Comparison of ENCODE assay signal across 8 mouse cellular contexts in genomic region chr8:48109373-48109855, GRCm38 (mm10). TPM values are rescaled to one million over a fixed set of nuclear protein-coding genes. Genes with fewer than 3 reads are reported as not detected.
DNase-seq lines count a peak whose midpoint lies in the region; ATAC-seq and TF ChIP-seq lines count a peak whose summit lies in the region.

No protein-coding gene starts in this region.

- peak overlapping the region; percentile 82 for H3K4me2 ChIP-seq in heart, embryonic 11.5 days
- peak overlapping the region; percentile 84 for H3K4me2 ChIP-seq in forebrain, postnatal 0 days (ENCODE audit: low read depth)
- peak overlapping the region; percentile 92 for H3K4me2 ChIP-seq in liver, postnatal 0 days (ENCODE audit: low read depth, low read length)

- H3K27ac ChIP-seq in heart, embryonic 11.5 days (ENCODE audit: low read depth, low read length), result no peak overlapping the region
- no peak overlapping the region for H3K27ac ChIP-seq in ES-Bruce4 (ENCODE audit: insufficient read depth, low read length)
- no peak overlapping the region for H3K27ac ChIP-seq in forebrain, postnatal 0 days (ENCODE audit: low read depth, low read length)
- H3K27ac ChIP-seq in liver, postnatal 0 days (ENCODE audit: low read depth), result no peak overlapping the region

- WGBS in heart, embryonic 11.5 days (ENCODE audit: insufficient replicate concordance), result 29% methylated on average over 5 of the region's 5 CpGs
- 37% methylated on average over 5 of the region's 5 CpGs for WGBS in forebrain, postnatal 0 days
- WGBS in liver, postnatal 0 days (ENCODE audit: insufficient replicate concordance), result 30% methylated on average over 5 of the region's 5 CpGs

- no peaks in the 10 kb centered on the region for H3K9me3 ChIP-seq in heart, embryonic 11.5 days (replicated peaks; ENCODE audit: control insufficient read depth, low read length)
- H3K9me3 ChIP-seq in ES-Bruce4 (replicated peaks; ENCODE audit: control insufficient read depth, insufficient read depth, low read length, poor library complexity, severe bottlenecking), result peaks cover 12% of the 10 kb centered on the region
- no peaks in the 10 kb centered on the region for H3K9me3 ChIP-seq in forebrain, postnatal 0 days (ENCODE audit: low read length)
- H3K9me3 ChIP-seq in liver, postnatal 0 days (ENCODE audit: low read length), result peaks cover 2% of the 10 kb centered on the region; the same call in 1 of the 2 replicates

- TF ChIP-seq POLR2A in ES-Bruce4 (IDR thresholded peaks at IDR 0.05; ENCODE audit: insufficient read depth, low read length), result no peak

- DNase-seq in heart, postnatal 36 days, result no peak
- DNase-seq in forebrain, postnatal 0 days, result no peak
- no peak for DNase-seq in liver, postnatal 0 days
- DNase-seq in urinary bladder, adult 18-20 months (ENCODE audit: low spot score in 2 of 2), result no peak
- DNase-seq in frontal cortex, postnatal 36 days (ENCODE audit: low spot score in 2 of 2), result no peak
- no peak for DNase-seq in spleen, adult 12 weeks (ENCODE audit: low spot score)

- peak overlapping the region; percentile 83 for H3K4me3 ChIP-seq in heart, embryonic 11.5 days (ENCODE audit: low read depth, low read length)
- H3K4me3 ChIP-seq in ES-Bruce4 (ENCODE audit: low read depth, low read length), result peak overlapping the region; percentile 72; the same call in 1 of the 2 replicates
- H3K4me3 ChIP-seq in forebrain, postnatal 0 days (ENCODE audit: low read depth, low read length), result peak overlapping the region; percentile 77
- peak overlapping the region; percentile 65 for H3K4me3 ChIP-seq in liver, postnatal 0 days (ENCODE audit: low read depth, low read length)

- no peak for TF ChIP-seq CTCF in ES-Bruce4 (IDR thresholded peaks at IDR 0.05; ENCODE audit: low read depth, low read length)
- no peak for TF ChIP-seq CTCF in forebrain, postnatal 0 days (IDR thresholded peaks at IDR 0.05; ENCODE audit: low read depth)
- TF ChIP-seq CTCF in liver, postnatal 0 days (IDR thresholded peaks at IDR 0.05; ENCODE audit: low read depth), result no peak

- intact Hi-C loops in heart, postnatal 36 days (cut with DNase I), result no loop called here

- ATAC-seq in heart, embryonic 11.5 days (replicated peaks; ENCODE audit: insufficient number of reproducible peaks, low FRiP score, low TSS enrichment), result 0 out of 2 replicates have a peak, but pooled peaks have one; percentile 33
- 0 out of 2 replicates have a peak, but pooled peaks have one; percentile 6 for ATAC-seq in forebrain, postnatal 0 days
- ATAC-seq in liver, postnatal 0 days, result peak; percentile 36

- no peak for TF ChIP-seq EP300 in ES-Bruce4 (IDR thresholded peaks at IDR 0.05; ENCODE audit: insufficient read depth, low read depth, low read length)
- TF ChIP-seq EP300 in liver, postnatal 0 days (IDR thresholded peaks at IDR 0.05; ENCODE audit: low read depth), result no peak

- H3K4me1 ChIP-seq in heart, embryonic 11.5 days (ENCODE audit: control insufficient read depth, insufficient read depth, low read length), result peaks cover 4% of the 10 kb centered on the region; the same call in 1 of the 2 replicates
- no peaks in the 10 kb centered on the region for H3K4me1 ChIP-seq in ES-Bruce4 (ENCODE audit: control insufficient read depth, insufficient read depth, low read length)
- H3K4me1 ChIP-seq in forebrain, postnatal 0 days (ENCODE audit: insufficient read depth), result 0 out of 2 replicates have a peak, but pooled peaks cover 4% of the 10 kb centered on the region
- peaks cover 3% of the 10 kb centered on the region for H3K4me1 ChIP-seq in liver, postnatal 0 days (ENCODE audit: insufficient read depth)

- peak overlapping the region; percentile 84 for H3K9ac ChIP-seq in heart, embryonic 11.5 days (ENCODE audit: low read depth, low read length)
- peak overlapping the region; percentile 73 for H3K9ac ChIP-seq in ES-Bruce4 (ENCODE audit: low read depth, poor library complexity, severe bottlenecking)
- peak overlapping the region; percentile 67 for H3K9ac ChIP-seq in forebrain, postnatal 0 days
- no peak overlapping the region; the same call in 1 of the 2 replicates for H3K9ac ChIP-seq in liver, postnatal 0 days (replicated peaks)

- no peaks in the 10 kb centered on the region for H3K27me3 ChIP-seq in heart, embryonic 11.5 days (ENCODE audit: control insufficient read depth, insufficient read depth, low read length)
- H3K27me3 ChIP-seq in ES-Bruce4 (ENCODE audit: control insufficient read depth, insufficient read depth, low read length, poor library complexity, severe bottlenecking), result no peaks in the 10 kb centered on the region
- H3K27me3 ChIP-seq in forebrain, postnatal 0 days (ENCODE audit: insufficient read depth, low read length), result no peaks in the 10 kb centered on the region
- no peaks in the 10 kb centered on the region for H3K27me3 ChIP-seq in liver, postnatal 0 days (ENCODE audit: insufficient read depth, low read length)

- H3K36me3 ChIP-seq in heart, embryonic 11.5 days (ENCODE audit: control insufficient read depth, insufficient read depth, low read length), result no peaks in the 10 kb centered on the region
- H3K36me3 ChIP-seq in ES-Bruce4 (ENCODE audit: control insufficient read depth, insufficient read depth, low read length, poor library complexity, severe bottlenecking), result peaks cover 19% of the 10 kb centered on the region
- H3K36me3 ChIP-seq in forebrain, postnatal 0 days (ENCODE audit: insufficient read depth), result no peaks in the 10 kb centered on the region
- no peaks in the 10 kb centered on the region for H3K36me3 ChIP-seq in liver, postnatal 0 days (replicated peaks; ENCODE audit: insufficient read depth, low read length)

RNA-seq across cellular contexts. Expression of gene Dctd, which starts 10.5 kb away (rescaled TPM):
- polyA plus RNA-seq in heart, embryonic 11.5 days (2014; fragmentation: Nextera tagmentation; extraction: Ambion mirVana), result 43.3 and 47.0 TPM in 2 replicates
- 1 to 10 TPM in 1 of 2 experiments, under 1 TPM in 1; 0.43 to 1.2 TPM for total RNA-seq in heart, postnatal 36 days (2021)
- 57.0 and 64.8 TPM in 2 replicates for polyA plus RNA-seq in ES-Bruce4 (2011; ENCODE audit: insufficient read depth, insufficient read length, low read depth, missing spikeins)
- total RNA-seq in forebrain, postnatal 0 days (2014; rRNA removed), result 21.5 and 26.2 TPM in 2 replicates
- polyA plus RNA-seq in forebrain, postnatal 0 days (2015; fragmentation: Nextera tagmentation; extraction: Ambion mirVana), result 13.4 and 13.9 TPM in 2 replicates
- polyA plus RNA-seq in liver, postnatal 0 days (2015; fragmentation: Nextera tagmentation; extraction: Ambion mirVana), result 1.8 and 2.4 TPM in 2 replicates
